Mouse (Mus musculus): ENCODE measurements around the gene Gm42878. TPM values are rescaled to one million over a fixed set of nuclear protein-coding genes. Genes with fewer than 3 reads are reported as not detected.

Gene Gm42878
- not detected for total RNA-seq (2022)

DNA sequence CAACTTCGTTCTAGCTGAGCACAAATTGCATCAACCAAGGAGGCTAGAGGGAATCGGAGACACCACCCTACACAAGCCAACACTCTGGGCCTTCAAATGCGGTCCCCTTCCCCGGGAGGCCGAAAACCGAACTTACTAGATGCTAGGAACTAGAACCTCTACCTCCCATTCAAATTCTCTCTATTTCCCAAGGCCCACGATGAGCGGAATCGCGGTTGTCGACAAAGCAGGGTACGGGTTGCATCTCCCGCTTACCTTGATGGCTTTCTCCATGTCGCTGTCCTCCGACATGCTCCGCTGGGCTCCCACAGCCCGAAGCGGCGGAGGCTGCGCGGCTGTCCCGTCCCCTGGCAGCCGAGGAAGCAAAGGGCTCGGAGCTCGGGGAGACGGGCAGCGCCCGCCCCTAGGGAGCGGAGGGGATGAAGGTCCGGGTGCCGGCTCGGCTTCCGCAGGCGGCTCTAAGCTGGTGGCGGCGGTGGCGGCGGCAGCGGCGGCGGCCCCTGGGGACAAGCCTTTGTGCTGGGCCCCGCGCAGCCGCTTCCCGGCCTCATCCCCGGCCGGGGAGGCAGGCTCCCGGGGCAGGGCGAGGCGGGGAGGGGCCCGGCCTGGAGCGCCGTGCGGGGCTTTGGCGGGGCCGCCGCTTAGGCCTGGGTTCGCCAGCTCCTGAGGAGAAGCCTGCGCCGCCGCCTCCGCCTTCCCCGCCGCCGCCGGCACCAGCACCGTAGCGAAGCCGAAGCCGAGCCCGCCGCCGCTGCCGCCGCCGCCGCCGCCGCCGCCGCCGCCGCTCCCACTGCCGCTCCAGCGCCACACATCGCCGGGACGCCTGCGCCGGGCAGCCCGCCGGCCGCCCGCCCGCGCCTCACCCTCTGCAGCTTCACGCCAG is at the start of gene Gm42878, which contains the start of gene Adam1a:
TSS of gene Gm42878 (minus strand) at position 573 of the 883 bp plus-strand sequence.
TSS of gene Adam1a (minus strand) at position 573 of the 883 bp plus-strand sequence.
- no peak for DNase-seq (ENCODE audit: low spot score)

DNA sequence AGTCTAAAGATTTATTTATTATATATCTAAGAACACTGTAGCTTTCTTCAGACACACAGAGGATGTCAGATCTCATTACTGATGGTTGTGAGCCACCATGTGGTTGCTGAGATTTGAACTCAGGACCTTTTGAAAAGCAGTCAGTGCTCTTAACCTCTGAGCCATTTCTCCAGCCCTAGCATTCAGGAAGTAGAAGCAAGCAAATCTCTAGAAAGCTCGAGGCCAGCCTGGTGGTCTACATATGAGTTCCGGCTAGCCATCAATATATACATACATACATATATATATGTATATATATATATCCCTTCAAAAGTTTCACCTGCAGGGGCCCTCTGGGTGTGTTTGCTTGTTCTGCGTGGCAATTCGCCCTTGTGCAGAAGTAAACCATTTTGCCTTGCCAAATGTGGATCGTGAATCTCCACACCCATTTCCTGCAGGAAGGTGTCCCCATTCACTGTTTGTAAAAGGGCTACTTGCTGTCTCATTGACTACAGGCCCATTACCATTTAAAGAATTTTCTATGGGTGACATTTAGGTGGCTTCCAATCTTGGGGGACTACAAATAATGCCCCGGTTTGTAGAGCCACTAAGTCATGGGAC is 49.5 kb upstream of the Gm42878 start:
- DNase-seq (ENCODE audit: low spot score) = no peak

DNA sequence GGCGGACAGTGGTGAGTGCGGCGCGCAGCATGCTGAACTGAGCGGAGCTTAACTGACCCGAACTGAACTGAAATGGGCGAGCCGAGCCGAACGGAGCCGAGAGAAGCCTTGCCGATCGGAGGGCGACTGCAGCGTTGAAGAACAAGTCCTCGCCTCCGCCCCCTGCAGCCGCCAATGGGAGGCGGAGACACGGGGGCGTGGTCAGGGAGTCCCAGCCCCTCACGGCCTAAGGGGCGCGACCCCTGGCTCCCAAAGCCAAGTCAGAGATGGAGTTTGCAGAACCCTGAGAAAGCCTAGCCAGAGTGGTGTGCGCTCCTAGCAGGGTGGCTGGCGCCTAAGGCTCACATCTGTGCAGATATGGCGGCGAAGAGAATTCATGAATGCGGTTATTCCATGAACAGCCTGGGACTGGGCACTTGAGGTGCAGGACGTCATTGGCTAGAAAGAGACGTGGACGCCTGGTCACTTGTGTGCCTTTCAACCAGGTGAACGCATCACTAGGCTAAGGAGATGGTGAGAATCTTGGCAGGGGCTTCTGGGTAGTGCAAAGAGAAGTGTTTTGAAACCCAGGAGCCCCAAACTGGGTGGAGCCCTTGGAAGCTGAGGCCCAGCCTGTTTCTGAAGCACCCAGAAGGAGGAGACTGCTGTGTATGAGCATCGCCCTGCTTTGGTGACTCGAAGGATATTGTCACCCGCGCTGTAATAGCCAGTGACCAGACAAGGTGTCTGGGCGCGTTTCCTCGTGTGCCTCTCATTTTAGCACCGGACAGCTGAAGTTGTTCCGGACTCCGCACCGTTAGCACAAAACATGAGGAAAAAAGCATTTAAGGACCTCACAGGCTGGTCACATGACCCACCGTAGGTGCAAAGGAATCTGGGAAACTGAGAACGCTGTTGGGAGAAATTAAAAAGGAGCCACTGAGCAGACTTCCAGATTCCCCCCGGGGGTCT is 48.4 kb upstream of the Gm42878 start, which contains the start of gene Aldh2:
TSS of gene Aldh2 (minus strand) at position 374 of the 951 bp plus-strand sequence.
- DNase-seq (ENCODE audit: low spot score) = peak; percentile 86

DNA sequence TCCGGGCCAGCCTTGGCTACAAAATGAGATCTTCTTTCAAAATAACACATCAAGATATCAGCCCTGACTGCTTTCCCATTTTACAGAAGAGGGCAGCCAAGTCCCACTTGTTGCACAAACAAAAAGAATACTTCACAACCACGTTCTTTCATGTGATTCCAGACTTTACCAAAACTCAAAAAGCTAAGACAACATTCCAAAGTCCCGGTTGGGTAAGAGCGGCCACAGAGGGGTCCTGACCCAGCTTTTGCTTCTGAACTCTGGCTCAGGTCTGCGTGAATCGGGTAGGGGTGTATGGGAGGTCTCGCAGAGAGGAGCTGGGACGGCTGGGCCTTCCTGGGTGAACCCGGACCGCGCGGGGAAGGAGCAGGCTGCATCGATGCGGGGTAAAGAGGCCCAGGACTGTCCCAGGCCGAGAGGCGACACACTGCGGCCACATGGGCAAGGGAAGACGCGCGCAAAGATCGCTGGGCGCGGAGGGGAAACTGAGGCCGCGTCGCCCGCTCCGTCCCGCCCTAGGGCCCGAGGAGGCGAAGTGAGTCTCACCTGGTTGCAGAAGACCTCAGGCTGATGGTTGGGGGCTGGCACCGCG is 47.6 kb upstream of the Gm42878 start:
- no peak for DNase-seq (ENCODE audit: low spot score)

DNA sequence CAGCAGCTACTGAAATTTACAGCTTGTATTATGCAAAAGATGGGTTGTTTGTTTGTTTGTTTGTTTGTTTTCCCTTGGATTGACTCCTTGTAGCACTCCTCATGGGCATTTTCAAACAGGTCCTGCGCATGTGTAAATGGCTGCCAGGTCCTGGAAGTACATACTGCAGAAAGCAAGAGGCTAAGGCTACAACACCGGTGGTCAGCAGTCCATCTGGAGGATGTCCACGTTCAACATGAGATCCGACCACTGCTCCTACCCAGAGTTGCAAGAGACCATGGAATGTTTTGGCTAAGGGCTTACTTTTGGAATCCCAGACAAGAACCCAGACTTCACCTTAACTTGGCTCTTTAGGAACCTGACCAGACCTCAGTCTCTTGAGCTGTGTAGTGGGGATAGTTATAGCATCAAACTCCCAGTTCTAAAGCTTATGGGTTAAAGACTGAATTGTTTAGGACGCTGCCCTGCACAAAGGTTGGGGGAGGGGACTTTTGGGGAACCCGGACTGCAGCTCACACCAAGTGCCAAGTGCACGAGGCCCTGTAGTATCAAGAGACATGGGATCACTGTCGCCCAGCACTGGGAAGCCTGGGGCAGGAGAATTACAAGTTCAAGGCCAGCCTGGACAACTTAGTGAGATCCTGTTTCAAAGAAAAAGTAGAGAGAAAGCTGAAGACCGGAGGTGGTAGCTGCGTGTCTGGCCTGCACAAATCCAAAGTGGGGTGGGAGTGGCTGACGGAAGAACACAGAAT is 47.0 kb upstream of the Gm42878 start:
- DNase-seq (ENCODE audit: low spot score) = no peak

DNA sequence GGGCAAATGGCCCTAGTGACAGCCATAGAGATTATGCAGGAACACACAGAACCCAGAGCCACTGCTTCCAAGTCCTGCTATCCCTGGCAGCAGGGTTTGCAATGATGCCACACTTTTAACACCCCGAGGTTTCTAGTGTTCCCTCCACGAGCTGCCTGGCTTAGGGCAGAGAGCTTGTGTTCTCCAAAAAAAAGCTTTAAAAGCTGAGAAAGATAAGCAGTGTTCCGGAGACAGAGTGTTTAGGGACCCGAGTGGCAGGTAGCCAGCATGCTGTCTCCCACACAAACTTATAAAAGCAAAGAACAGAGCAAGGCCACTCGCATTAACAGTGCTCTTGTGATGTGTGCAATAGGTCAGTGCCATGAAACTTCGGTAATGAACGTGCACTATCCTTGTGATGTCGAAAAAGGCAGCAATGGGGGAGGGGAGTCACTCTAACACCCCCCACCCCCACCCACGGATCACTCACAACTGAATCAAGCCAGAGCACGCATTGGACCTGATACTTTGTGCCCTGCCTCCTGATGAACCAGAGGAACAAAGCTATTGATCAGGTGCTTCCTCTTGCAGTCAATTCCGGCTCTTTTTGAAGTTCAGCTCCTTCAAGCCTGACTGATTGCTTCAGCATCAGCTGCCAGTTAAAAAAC is 46.3 kb upstream of the Gm42878 start:
- DNase-seq (ENCODE audit: low spot score) = peak; percentile 40

DNA sequence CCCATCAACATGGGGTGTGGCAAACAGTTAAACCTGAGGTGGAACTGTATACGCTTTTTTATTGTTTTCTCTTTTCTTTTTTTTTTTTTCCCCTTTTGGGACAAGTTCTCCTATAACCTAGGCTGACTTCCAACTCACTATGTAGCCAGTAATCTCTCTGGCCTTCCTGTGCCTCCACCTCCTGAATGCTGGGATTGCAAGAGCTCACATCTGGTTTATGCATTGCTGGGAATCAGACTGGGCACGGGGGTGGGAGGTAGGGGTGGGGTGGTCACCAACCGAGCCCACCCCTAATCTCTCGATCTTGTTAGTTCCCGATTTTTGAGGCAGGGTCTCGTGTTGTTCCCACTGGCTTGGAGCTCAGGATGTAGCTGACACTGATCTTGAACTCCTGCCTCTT is 44.6 kb upstream of the Gm42878 start:
- DNase-seq (ENCODE audit: low spot score) = no peak

DNA sequence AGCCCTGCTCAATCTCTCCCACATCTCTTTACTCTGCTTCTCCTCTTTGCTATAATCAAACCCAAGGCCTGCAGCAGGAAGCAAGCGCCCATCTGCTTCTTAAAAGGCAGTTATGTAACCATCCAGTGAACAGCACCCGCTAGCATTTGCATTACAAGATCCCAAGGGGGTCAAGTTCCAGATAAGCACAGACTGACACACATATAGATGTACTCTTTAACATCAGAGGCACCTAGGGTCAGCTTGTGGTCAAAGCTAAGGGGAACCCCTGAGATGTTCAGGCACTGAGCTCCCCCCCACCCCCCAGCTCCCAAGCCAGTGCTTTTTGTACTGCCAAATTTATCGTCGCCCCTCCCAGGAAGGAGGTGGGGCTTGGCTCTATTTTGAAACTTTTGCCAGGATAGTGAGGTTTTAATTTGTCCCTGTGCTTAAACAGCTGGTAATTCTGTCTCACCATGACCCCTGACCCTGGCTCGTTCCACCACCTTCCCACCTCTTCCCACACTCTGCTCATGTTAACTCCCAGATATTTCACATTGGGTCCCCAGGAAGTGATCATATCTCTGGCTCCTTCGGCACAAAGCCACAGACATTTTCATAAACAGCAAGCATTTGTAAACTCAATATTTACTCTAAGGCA is 41.2 kb upstream of the Gm42878 start:
- DNase-seq (ENCODE audit: low spot score) = peak; percentile 74

DNA sequence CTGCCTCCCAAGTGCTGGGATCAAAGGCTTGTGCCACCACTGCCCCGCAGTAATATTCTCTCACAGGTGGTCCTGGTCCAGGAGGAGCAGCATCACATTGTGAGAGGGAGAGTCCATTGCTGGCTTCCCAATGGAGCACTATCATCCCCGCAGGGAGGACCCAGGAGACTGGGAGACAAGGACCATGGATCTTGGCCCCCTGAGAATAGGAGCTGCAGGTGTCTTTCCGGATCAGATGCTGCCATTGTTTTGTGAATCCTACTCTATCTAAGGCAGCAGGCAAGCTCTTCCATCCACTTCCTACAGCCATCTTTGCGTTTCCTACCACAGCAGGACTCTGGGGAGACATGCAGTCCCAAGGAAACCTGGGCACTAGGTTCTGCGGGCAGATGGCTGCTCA is 40.4 kb upstream of the Gm42878 start:
- no peak for DNase-seq (ENCODE audit: low spot score)

DNA sequence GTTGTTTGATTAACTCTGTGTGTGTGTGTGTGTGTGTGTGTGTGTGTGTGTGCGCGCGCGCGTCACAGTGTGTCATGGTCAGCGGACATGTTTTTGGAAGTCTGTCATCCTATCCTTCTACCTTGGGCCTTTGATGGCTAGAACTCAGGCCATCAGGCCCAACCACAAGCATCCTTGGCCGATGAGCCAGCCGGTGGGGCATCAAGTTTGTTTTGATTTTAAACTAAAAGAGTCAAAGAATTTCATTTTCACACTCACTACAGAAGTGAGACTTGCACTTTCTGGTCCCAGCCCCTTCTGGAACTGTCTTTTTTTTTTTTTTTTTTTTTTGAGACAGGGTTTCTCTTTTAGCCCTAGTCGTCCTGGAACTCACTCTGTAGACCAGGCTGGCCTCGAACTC is 39.7 kb upstream of the Gm42878 start:
- no peak for DNase-seq (ENCODE audit: low spot score)

DNA sequence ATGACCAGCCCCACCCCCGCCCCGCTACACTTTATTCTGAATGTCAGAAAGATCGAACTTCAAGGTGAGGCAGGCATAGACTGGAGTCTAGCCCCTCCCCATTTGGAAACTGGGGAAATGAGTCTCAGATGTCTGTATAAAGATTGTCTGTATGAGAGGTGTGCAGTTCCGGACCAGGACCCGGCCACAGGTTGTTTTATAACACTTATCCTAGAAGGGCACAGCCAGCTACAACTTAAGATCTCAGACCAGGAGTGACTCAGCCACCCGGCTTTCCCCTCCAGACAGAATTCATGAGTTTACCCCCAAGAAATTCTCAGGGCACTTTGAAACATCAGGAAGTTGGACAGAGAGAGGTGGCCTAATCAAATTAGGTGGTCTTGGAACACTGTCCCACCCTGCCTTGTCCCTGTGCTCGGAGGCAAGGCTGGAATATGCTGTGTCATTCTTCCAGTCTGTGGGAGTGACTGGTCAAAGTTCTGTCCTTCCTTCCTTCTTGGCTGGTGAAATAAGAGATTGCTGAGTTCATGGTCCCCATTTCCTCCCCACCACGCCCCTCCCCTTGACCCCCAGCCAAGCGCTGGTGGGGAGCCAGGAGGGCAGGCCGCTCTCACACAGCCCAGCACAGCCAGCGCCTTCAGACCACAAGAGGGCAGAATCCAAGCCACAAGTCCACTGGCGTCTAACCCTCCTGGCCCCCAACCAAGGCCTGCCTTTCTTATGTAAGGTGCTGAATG is 38.7 kb upstream of the Gm42878 start:
- DNase-seq (ENCODE audit: low spot score) = peak; percentile 95

DNA sequence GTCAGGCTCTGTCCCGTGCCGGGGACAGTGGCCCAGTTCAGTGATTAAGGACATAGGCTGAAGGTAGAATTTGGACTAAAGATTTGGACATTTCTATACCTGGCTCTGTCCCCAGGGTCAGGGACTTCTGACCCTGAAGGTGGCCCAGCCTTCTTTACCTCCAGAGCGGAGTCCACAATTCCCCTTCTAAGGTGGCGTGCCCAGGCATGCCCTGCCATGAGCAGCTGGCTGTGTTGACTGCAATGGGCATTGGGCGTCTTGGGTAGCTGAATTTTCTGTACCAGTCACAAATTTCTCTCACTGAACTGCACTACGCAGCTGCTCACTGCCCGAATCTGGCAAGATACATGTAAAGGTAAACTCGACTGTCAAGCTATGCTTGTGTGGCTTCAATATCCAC is 36.7 kb upstream of the Gm42878 start:
- no peak for DNase-seq (ENCODE audit: low spot score)

DNA sequence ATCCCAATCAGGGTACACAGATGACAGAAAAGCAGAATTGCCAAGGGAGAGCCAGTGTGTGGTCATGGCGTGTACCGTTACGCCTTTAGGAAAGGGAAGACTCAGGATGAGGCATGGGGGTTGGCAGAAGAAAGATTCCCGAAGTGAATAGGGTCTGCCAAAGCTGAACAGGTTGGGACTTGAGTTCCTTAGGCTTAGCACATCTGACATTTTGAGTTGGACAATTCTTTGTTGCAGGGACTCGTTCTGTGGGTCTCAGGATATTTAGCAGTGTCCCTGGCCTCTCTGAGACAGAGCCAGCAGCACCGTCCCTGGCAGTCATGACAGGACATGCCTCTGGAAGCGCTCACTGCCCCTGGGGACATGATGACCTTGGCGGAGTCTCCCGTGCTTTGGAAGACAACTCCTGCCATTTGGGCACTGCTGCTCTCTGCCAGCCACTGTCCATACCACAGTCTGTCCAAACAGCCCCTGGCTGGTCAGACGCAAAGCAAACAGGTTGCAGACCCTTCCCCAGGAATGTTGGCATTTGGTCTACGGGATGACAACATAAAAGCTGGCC is 31.7 kb upstream of the Gm42878 start:
- DNase-seq (ENCODE audit: low spot score) = peak; percentile 43

DNA sequence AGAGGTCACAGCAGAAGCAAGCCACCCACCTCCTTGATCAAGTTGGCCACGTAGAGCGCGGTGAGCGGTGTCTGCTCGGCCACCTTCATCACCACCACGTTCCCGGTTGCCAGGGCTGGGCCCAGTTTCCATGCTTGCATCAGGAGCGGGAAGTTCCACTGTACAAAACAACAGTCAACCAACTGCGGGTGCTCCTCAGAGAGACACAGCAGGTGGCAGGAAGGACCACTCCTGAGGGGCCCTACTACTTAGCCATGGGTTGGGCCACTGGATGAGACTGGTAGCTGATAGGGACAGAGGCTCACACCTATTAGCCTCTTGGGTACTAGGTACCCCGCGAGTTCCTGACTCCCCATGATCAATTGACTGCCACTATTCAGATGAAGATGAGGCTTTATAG is 30.6 kb upstream of the Gm42878 start:
- DNase-seq (ENCODE audit: low spot score) = no peak

DNA sequence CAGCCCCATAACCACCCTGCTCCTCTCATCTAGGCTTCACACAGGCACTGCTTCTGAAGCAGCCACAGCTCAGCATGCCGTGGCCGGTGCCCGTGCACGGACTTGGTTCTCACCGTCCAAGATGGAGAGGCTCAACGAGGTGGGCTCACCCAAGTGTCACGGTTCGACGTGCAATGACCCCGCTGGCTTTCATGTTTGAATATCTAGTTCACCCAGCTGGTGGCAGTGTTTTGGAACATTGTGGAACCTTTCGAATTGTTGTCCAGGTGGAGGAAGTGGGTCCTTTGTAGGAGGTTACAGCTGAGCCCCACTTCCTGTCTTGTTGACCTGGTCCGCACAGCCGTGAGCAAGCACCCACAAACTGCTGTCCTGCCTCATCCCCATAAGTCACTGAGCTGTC is 28.9 kb upstream of the Gm42878 start:
- no peak for DNase-seq (ENCODE audit: low spot score)

DNA sequence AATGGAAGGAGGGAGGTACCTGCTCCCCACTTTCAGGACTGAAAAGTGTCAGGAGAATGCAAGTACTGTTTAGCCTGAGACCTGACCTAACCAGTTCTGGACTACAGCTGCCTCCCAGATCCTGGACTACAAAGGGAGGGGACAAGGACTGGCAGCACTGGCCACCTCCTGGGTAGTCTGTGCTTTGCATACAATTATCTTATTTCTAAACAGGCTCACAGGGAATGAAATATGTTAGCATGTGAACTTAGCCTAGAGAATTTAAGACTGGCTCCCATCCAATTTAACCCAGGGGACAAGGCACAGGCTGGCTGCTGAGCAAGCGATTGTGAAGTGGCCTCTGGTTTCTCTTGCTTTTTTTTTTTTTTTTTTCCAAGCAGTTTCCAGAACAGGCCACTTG is 25.5 kb upstream of the Gm42878 start:
- no peak for DNase-seq (ENCODE audit: low spot score)

DNA sequence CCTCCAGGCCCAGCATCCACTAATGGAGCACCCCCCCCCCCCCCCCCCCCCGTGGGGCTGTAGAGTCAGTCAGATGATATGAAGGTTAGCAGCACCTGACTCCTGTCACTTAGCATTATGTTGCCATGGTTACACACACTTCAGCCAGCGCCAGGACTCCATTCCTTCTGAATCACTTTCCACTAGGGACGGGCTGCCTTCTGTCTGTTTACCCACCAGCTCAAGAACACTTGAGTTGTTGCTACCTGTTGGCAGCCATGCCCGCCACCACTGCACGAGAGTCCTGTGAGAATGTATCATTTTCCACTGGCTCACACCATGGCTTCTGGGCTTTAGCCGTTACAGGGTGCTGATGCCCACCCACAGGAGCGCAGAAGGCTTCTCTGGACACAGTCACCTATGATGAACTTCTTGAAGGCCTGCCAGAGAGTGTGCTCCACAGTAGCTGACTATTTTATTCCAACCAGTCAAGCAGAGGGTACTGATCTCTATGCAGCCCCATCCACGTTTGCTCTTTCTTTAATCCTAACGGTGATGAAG is 24.7 kb upstream of the Gm42878 start:
- DNase-seq (ENCODE audit: low spot score) = no peak

DNA sequence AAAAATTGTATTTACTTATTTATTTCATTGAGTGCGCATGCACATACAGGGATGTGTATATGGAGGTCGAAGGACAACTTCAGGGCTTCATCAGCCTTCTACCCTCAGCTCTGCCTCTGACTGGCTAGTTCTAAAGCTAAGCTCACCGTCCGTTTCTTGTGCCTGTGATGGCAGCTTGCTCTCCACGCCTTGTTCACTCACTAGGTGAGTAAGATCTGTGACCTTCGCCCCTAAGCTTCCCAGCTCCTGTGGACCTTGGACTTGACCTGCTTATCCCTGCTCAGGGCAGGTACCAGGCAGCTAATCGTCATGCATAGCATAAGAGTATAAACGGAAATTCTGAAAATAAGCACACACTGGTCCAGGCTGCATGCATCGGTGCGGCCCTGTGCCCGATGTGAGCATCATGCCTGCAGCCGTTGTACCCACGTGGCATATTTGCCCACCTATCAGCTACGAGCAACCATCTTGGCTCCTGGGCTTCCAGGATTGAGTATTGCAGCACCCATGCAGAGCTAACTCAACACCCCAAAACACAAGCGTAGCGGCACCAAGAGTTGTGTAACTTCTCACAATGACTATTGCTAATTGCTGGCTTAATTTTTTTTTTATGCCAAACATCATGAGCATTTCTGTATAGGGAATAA is 20.9 kb upstream of the Gm42878 start:
- no peak for DNase-seq (ENCODE audit: low spot score)

All from heart, adult 8-10 months (tissue).